Mouse (Mus musculus) right cerebral cortex, postnatal 10 days (tissue): ENCODE measurements around the gene Olfr641.

Experiments
- DNase-seq, 2 experiments: peaks; one replicate each; pipeline ENCODE4 v3.0.0; 2021; ENCODE audit warnings: low spot score in 2 of 2

Olfr641 gene

GRCm38 (mm10) chr7:104035145-104035544 lies at the start of gene Olfr641:
TSS of gene Olfr641 (plus strand) at chr7:104035445.
- no peak for DNase-seq

GRCm38 (mm10) chr7:103998446-103998845 lies 36.8 kb upstream of the Olfr641 start, which contains the start of gene Olfr638:
TSS of gene Olfr638 (plus strand) at chr7:103998746.
- DNase-seq = no peak

DNA sequence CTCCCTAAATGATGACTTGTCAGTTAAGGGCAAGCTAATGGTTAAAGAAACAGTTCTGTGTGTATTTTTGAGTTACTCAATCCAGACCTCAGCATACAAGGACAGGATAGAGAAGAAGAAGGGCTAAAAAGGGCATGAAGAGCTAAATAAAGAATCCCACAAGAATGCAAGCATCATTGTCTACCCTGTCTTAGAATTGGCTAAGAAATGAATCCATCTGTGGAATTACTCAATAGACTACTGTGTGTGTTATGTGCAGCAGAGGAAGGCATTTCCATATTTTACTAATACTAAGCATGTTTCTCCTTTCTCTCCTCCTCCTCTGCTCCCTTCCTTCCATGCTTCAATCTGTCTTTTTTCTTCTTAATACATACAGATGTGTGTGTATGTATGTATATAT lies 36.1 kb upstream of the Olfr641 start:
- DNase-seq = no peak

- no peak for DNase-seq
Measured at GRCm38 (mm10) chr7:104017203-104017602, 18.0 kb upstream of the Olfr641 start, which contains the start of gene Olfr639. TSS of gene Olfr639 (minus strand) at chr7:104017303.

DNA sequence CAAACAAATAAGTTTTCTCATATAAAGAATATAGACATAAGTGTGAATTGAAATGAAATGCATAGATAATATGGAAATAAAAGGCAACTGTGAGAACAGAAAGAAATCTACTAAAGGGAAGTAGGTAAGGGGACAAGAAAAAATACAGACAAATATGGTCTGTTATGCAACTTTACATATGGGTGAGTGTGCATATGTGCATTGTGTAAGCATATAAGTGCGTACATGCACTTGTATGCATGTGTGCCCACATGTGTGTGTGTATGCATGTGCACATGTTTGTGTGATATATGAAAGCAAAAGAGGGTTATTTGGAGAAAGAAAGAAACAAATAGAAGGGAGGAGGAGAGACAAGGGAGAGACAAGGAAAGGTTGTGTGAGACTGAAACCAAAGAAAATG lies 16.3 kb upstream of the Olfr641 start:
- no peak for DNase-seq

DNA sequence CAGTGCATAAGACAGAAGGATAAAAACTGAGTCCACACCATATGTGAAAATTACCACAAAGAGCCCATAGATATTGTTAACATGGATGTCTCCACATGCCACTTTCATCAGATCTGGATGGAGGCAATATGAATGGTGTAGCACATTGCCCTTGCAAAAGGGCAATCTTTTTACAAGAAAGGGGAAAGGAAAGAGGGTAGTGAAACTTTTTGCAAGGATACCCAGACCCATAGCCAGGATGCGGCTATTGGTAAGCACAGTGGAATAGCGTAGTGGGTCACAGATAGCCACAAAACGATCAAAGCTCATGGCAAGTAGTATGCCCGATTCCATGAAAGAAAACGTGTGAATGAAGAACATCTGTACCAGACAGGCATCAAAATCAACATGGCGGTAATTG lies 13.6 kb upstream of the Olfr641 start:
- DNase-seq = no peak

DNA sequence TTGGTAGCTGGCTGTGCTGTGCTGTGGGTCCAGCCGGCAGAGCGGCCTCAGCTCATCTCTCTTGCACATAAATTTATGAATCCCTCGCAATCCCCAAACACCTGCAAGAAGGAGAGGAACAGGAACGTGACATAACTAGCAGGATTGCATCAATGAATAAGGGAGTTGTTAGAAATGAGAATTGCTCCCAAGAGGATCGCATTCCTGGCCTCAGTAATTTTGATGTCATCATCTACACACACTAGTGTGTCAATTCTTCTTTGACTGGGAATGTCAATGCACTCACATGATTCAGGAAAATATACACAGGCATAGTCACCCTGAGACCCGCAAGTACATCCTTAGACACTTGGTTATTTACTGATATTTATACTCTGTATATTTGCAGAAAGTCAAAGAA lies 9.8 kb upstream of the Olfr641 start, which contains the start of gene Olfr640:
Olfr640 (minus strand) TSS at position 101 of the 400 bp plus-strand sequence.
- no peak for DNase-seq

GRCm38 (mm10) chr7:104026978-104027377 lies 8.3 kb upstream of the Olfr641 start:
- DNase-seq = no peak

DNA sequence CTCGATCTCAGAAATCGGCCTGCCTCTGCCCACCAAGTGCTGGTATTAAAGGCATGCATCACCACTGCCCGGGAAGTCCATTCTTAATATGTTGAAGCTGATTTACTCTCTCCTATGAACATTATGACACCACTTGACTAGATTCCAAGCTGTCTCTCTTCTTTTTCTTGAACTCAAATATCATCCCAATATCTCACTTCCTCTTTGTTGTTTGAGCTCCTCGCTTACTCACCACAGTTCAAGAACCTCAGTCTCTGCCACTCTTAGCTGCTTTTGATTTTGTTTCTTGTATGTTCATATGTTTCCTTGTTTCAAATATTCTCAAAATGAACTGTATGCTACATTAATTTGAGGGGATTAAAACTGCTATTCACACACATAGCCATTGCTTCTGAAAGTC lies 15.5 kb downstream of the Olfr641 start:
- DNase-seq = no peak

DNA sequence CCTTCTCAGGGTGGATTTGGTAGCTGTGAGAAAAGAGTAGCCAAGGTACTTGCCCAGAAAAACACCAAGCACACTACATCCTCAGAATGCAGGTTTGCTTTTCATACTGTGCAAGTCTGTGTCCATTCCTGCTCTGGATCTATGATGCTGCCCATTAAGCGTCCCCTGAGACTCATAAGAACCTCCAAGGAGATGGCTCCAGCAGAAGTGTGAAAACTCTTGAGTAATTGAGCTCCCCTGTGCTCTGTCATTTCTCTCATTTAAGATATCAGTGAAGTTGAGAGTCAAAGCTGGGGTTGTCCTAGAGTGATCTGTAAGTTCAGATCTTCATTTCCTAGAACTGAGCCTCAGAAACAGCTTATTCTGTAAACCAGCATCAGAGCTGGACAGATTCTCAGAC lies 17.3 kb downstream of the Olfr641 start, which contains the start of gene Olfr642:
Olfr642 (minus strand) TSS at position 101 of the 400 bp plus-strand sequence.
- DNase-seq = no peak

DNA sequence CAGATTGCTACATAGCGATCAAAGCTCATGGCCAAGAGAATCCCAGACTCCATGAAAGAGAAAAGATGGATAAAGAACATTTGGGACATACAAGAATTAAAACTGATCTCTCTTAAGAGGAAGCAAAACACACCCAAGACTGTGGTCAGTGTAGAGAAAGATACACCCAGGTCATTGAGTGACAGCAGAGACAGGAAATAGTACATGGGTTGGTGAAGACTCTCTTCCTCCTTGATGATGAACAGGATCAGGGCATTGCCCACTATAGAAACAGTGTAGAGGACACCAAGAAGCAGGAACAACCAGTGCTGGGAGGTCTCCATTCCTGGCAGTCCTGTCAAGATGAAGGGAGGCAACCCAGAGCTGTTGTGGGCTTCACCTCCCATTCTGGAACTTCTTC lies 24.0 kb downstream of the Olfr641 start:
- no peak for DNase-seq

DNA sequence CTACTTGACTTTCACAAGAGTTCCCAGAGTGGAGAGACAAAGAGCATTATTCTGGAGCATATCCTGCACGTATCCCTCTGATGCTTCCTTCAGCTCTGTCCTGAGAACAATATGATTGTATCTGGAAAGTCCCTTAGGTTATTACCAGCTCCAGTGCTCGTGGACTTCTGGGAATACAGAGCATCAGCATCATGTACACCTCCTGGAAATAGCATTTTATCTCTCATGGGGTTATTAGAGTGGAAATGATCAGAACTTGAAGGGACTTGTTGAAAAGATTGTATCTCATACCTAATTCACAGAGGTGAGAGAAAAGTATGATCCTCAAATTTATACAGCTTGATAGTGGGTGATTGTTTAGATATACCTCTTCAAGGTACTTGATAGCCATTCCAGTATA lies 26.1 kb downstream of the Olfr641 start, which contains the start of gene 4930516K23Rik:
4930516K23Rik (minus strand) TSS at position 101 of the 400 bp plus-strand sequence.
- no peak for DNase-seq

DNA sequence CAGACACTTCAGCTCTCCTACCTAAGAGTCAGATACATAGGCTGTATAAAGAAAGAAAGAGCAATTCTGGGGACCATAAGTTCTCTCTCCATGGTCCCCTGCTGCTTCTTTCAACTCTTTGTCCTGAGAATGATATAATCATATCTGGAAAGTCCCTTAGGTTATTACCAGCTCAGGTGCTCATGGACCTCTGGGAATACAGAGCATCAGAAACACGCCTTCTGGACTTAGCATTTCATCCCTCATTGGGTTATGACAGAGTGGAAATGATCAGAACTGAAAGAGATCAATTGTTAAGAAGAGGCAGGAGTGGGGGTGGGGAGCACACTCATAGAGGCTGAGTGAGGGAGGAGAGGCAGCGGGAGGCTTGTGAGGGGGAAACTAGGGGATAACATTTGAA lies 36.5 kb downstream of the Olfr641 start, which contains the start of gene Olfr644:
Olfr644 (minus strand) TSS at position 101 of the 400 bp plus-strand sequence.
- DNase-seq = no peak

- no peak for DNase-seq
Measured at GRCm38 (mm10) chr7:104085365-104085764, 50.1 kb downstream of the Olfr641 start, which contains the start of gene Olfr645. TSS of gene Olfr645 (minus strand) at chr7:104085465.
